Mouse (Mus musculus): ENCODE data around the gene Ufc1.
"Not testable (repeated sequence)": the region's sequence is repeated elsewhere in the genome, so short reads cannot be mapped to it uniquely, and the experiment has no call there.

Gene Ufc1

DNA sequence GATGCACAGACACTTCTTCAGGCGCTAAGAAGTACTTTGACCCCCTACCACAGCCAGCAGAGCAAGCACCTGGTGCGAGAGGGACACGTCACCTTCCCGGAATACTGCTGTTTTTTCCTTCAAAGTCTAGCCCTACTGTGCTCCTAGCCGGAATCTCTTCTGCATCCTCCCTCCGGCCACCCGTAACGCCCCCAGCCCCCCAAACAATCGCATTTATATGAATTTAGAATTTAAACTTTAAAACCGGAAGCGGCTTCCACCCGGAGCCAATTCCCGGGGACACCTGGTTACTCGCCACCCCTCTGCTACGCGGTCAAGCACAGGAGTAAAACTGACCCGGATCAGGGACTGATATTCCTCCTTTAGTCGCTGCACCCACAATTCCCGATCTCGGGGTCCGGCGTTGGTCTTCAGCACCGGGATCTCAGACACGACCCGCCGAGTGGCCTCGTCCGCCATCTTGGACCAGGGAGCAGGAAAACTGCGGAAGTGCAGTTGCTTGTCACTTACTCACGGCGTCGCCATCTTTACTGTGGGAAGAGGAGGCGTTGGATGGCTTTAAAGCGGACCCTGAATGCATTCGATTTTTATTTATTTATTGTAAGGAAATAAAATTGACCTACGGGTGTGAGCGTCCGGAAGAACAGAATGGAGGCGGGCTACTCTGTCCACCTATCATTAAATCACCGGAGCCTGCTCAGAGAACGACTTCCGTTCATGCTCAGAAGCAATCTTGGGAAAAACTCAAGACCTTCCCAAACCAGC, at the start of gene Ufc1:
TSS of gene Ufc1 (minus strand) at position 727 of the 765 bp plus-strand sequence.
- DNase-seq (ENCODE audit: low spot score in 2 of 2), result peak; percentile 85 to 90

DNA sequence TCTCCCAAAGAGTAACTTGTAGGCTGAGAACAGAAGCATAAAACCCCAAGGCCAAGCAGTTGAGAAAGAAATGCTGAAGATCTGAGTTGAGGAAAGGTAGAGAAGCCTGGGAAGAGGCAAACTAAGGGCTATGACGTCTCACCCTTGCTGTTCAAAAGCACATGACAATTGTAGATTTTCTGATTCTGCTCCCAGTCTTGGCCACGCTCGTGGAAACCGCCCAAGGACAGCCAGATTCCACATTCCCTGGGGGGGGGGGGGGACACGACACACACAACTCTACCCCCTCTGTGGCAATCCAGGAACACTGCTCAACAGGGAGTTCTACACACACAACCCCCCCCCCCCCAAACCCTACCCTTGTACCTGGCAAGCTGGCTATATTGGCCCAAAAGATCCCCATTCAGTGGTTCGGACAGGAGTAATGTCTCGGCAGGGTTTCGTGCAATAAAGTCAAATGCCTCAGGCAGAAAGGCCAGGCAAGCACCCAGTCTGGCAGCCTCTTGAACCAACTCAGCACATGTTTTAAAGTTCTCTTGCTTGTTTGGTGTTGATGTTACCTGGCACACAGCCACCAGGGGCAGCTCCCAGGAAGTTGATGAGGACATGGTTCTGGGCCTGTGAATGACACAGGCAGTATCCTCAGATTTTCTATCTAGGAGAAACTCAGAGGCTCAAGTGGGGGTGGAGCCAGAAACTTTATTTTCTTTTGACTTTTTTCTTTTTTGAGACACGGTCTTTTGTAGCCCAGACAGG, 49.3 kb upstream of the Ufc1 start:
- DNase-seq (ENCODE audit: low spot score in 2 of 2), result peak in 1 of 2 experiments; percentile 27

DNA sequence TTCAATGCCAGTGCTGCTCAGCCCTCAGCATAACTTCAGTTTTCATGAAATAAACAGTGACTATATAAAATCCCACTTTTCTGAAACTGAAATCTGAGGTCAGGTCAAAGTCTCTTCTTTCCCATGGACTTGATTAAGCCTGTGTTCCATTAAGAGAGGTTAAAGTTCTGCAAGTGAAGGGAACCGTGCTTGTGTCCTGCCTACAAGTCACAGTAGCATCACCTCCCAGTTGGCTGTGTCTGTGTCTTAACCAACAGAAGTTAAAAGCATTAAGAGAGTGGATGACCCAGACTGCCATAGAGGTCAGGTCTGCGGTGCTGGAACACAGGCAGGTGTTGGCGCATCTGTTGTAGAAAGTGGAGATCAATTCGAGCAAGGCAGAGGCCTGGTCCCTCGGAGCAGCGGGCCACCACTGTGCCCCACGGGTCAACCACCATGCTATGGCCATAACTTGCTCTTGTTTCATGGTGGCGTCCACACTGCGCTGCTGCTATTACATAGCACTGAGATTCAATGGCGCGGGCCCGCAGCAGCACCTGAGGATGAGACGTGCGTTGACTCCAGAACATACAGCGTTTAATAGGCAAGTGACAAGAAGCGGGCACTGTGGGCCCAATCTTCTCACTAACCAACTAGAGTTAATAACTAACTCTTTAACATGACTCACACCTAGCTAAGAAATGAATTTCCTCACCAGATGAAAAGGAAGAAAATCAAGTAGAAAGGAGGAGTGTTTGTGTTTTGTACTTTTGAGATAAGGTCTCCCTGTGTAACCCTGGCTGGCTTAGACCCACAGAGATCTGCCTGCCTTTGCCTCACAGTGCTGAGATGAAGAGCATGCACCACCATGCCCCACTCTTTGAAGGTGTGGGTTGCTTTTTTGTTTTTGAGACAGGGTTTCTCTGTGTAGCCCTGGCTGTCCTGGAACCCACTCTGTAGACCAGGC, 47.7 kb upstream of the Ufc1 start:
- no peak for DNase-seq (ENCODE audit: low spot score in 2 of 2)

DNA sequence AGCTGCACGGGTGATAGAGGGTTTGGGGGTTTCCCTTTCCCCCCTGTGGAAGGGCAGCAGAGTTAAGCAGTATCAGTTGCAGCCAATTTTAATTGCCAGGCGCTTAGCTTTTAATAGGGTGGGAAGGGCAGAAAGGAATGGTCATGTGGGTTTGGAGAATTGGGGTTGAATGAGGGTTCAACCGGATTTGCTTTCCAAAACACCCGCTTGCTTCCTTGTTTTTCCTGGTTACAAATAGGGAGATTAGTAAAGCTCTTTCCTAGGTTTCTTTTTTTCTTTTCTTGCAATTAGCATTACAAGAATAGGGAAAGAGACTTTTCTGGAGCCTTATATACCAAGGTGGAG, 35.4 kb upstream of the Ufc1 start:
- peak in 1 of 2 experiments; percentile 37 for DNase-seq (ENCODE audit: low spot score in 2 of 2)

DNA sequence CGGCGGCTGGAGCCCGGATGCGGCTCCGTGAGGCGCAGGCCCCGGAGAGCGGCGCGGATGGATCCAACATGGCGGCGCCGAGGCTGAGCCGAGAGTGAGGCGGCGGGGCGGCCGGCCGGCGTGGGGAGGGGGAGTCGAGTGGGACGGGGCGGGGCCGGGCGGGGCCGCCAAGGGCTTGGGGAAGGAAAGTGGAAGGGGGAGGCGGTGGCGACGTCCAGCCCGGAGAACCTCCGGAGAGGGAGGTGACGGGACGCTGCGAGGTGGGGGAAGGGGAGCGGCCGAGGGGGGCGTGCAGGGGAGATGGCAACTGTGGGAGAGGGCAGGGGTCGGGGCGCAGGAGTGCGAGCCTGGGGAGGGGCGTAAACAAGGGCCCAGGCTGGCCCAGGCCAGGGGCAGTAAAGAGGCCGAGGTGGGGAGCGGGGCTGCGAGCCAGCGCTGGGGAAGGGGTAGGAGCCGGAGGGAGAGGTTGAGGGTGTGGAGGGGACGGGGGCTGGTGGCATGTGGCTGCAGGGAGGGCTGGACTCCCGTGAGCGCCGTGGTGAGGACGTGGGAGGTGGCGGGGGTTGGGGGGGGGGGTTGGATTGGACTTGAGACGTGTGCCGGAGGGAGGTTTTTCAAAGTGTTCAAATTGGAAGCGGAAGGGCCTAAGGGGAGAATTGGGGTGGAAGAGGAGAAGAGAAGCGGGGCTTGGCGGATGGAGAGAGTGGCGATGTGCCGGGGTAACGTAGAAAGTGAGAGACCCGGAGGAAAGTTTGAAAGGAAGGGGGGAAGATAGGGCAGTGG, 34.8 kb upstream of the Ufc1 start:
- DNase-seq (ENCODE audit: low spot score in 2 of 2), result peak in 1 of 2 experiments; percentile 26

DNA sequence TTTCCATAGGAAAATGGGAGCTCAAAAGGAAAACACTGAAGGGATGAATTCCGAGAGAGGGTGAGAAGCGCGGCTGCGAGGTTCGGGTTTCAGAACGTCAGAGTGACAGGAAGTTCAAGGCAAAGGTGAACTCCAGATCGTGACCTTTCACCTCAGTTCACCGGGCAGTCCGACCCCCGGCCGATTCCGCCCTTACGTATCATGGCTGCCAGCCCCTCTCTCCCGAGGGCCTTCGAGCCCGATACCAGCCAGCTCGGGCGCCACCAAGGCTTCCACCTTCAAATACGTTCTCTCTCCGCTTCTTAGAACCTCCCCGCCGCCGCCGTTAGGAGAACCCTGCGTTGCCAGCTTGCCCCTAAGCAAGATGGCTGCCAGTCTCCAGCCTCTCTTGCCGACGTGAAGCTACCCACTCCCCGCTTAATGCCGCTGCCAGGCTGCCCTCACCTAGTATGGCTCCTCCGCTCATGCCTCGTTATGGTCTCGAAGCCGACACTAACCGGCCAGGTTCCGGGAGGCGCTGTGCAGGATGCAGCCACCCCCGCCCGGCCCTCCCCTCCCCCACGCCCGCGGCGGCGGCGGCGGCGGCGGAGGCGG, 34.1 kb upstream of the Ufc1 start, which contains the start of gene Dedd:
TSS of gene Dedd (plus strand) at position 307 of the 594 bp plus-strand sequence.
- peak; percentile 95 for DNase-seq (ENCODE audit: low spot score in 2 of 2)

DNA sequence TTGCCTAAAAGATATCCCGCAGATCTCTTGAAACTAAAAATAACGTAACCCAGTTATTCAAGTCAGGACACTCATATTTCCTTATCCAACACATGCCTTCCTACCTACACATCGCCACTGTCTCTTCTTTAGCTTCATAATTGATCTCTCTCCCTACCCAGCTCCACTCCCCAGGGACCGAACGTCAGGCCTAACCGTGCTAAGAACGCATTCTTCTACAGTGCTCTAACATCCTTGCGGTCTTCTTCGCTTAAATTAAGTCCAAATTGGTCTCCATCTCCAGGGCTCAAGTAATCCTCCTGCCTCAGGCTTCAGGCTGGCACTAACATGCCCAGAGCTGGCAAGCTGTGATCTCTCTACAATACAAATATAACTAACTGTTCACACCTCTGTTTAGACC, 33.4 kb upstream of the Ufc1 start:
- DNase-seq (ENCODE audit: low spot score in 2 of 2), result no peak

DNA sequence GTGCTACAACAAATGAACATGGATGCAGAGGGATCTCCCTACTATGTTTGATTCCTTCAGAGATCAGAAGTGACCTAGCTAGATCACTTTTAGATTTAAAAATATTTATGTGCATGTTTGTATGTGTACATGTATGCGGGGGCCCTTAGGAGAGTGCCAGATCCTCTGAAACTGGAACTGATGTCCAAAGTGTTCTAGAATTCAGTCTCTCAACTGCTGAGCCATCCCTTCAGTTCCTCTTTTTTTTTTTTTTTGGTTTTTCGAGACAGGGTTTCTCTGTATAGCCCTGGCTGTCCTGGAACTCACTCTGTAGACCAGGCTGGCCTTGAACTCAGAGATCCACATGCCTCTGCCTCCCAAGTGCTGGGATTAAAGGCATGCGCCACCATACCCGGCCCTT, 31.8 kb upstream of the Ufc1 start:
- not testable (repeated sequence) for DNase-seq (ENCODE audit: low spot score in 2 of 2)

DNA sequence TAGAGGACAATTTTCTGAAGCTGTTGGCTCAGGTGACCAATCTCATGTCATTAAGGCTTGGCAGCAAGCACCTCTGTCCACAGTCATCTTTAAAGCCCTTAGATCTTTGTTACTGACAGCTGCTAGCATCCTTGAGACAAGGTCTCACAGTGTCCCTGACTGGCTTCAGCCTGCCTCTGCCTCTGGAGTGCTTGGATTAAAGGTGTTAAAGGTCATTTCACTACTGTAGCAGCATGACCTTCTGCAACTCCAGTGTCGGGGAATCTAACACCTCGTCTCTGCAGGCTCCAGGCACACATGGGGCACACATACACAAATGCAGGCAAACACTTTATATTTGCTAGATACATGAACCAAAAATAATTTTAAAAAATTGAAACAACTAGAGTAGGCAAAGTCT, 30.7 kb upstream of the Ufc1 start:
- DNase-seq (ENCODE audit: low spot score in 2 of 2), result no peak

DNA sequence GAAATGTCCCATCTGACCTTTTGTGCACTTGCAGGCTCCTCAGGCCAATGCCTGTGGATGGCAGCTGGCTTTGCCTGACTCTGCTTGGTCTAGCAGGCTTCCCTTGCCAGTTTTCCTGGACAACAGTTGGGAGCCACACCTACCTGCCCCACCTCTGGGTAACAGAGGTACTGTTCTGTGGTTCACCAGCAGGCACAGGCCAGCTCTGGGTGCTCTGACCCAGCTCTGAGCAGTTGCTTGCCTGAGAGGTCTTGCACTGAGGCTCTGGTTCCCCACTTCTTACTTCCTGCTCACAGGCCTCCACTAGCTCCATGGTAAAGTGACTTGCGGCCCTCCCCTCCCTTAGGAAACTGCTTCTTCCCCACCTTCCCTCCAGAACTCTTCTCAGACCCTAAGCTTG, 27.2 kb upstream of the Ufc1 start:
- DNase-seq (ENCODE audit: low spot score in 2 of 2), result no peak

DNA sequence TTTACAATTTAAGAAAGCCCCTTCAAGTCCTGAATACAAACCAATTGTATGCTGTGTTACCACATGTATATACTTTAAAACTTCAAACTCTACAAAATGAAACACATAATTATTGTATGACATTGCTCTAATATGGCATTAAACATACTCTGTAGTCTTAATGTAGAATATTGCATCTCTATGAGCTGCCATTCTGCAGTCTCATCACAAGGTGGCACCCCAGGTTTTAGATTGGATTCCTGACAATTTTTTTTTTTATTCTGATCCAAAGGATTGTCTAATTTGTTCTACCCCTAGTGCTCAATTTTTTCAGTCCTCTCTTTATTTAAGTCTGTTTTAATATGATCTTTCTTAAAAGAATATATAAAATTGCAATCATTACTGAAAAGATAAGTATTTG, 26.6 kb upstream of the Ufc1 start:
- DNase-seq (ENCODE audit: low spot score in 2 of 2), result no peak

DNA sequence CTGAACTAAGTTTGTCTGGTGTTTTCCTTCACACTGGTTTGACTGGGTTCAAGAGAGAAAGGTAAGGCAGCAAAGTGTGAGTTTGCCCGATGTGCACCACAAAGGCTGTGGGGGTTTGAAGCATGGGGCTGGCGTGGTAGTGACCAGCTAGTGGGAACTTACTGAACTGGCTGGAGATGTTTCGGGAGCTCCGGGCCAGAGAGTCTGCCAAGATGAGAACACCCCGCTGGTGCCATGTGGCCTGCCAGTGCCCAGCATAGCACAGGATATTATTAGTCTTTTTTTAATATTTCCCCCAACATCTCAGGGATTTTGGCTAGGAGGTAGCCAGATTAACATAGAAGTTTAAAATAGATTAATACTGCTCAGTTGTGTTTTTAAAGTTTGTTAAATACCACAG, 25.3 kb upstream of the Ufc1 start:
- DNase-seq (ENCODE audit: low spot score in 2 of 2), result no peak

DNA sequence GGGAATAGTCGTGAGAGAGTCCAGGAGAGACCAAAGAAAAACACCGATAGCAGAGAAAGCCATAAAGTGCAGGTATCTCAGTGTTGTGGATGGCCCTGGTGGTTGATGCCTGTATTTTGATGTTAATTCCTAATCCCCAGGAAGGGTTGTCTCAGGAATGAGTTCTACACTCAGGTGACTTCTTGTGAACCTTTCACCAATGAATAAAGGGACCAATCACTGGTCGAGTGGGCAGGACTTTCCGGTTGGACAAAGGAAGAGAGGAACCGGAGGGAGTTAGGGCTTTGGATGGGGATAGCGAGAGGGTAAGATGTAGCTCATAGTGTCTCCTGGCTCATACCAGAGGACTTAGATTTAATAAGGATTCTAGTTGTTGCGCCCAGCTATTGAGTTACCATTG, 24.9 kb upstream of the Ufc1 start:
- no peak for DNase-seq (ENCODE audit: low spot score in 2 of 2)

DNA sequence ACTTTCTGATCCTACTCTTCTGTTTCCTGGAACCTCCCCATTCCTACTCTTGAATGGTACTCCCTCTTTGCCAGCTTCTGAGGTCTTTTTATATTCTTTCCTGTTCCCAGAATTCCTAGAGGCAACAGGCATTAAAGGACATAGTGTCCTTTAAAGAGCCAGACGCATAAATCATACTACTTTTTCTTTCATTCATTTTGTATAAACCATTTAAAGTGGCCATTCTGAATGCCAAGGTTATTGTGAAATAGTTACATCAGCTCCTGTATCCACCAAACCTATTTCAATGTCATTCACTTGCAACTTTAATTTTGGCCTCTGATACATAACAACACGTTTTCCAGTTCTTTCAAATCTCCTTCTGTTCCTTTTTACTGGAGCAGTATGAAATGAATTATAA, 14.5 kb upstream of the Ufc1 start:
- DNase-seq (ENCODE audit: low spot score in 2 of 2), result no peak

DNA sequence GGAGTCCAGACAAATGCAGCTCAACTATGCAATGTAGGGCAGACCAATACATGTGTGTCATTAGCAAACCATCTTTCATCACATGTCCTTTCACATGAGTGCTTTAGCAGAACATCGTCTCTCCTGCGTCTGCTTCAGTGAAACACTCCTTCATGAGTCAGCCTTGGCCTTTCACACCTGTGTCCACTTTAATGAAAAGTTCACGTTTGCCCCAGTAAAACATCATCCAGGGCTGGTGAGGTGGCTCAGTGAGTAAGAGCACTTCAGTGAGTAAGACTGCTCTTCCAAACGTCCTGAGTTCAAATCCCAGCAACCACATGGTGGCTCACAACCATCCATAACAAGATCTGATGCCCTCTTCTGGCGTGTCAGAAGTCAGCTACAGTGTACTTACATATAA, 11.3 kb upstream of the Ufc1 start:
- DNase-seq (ENCODE audit: low spot score in 2 of 2), result not testable (repeated sequence)

DNA sequence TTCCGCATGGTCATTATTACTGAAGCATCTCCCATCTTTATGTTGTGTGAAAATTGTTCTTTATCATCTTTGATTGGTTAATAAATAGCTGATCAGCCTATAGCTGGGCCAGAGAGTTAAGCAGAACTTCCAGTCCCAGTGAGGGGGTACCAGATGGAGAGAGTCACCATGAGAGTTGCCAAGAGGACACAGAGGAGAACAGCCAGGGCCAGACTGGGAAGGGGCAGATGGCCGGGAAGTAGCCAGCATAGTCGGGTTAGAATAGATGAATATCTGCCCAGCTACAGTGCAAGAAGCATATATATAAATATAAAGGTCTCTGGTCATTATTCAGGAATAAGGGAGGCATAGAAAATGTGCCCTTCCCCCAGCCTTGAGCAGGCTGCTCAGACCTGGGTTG, 3.4 kb upstream of the Ufc1 start:
- DNase-seq (ENCODE audit: low spot score in 2 of 2), result no peak

DNA sequence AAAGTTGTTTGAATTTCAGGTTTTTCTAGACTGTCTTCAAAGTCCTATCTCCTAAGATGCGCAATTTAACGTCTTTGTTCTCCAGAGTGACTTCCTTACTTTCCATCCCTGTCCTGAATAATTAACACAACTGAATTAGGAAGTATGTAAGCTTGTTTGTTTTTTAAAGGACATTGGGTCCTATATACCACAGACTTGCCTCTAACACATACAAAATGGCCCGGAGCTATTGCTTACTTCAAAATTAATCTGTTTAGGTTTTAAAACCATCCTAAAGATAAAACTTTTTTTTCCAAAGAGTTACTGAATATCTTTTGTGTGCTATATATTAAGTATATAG, 209 bp upstream of the Ufc1 start:
- DNase-seq (ENCODE audit: low spot score in 2 of 2), result no peak

DNA sequence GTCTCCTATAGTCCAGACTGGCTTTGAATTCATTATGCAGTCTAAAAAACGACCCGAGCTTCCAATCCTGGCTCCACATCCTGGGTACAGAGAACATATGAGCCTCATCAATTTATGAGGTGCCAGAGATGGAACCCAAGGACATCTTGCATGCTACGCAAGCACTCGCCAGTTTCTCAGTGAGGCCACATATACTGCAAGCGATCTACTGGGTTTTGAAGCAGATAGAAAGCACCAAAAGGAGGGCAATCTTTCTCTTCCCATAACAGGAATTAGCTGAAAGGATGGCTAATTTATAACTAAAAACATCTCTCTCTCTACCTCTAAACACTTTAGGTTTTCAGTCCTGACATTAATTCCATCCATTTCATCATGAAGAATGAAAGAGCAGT, 922 bp downstream of the Ufc1 start:
- DNase-seq (ENCODE audit: low spot score in 2 of 2), result no peak

DNA sequence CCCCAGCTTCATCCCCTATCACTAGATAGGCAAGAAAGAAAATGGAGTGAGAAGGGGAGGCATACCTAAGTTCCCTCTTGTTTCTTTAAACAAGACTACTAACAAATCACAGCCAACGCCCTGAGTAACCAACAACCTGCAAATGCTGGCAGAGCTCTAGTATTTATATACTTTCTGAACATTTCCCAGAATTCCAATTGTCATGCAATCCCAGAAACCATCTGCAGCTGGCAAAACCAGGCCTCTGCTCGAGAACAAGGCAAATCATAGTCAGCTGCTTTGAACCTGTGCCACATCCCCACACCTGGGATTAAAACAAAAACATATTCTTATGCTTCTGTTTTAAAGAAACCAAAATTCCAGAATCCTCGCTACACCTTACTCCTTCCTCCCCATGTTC, 1.5 kb downstream of the Ufc1 start:
- no peak for DNase-seq (ENCODE audit: low spot score in 2 of 2)

DNA sequence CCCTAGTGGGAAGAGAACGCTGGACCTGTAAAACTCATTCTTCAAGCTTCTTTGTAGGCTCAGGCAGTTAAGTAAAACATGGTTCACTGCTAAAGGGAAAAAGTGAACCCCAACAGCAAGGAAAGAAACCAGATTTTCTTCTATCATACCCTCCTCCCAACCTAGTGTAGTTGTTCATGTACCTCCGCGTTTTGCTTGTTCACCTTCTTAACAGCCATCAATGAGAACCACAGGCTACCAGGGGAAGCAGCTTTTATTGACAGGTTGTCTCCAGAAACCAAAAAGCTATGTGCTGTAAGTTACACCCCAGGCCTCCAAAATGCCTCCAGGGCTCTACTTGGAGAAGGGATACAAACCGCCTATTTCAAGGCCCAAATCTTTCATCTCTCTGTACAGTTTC, 6.5 kb downstream of the Ufc1 start:
- no peak for DNase-seq (ENCODE audit: low spot score in 2 of 2)
